Mouse (Mus musculus) stomach, embryonic 14.5 days (tissue): ENCODE measurements around the gene Nacc1. TPM values are rescaled to one million over a fixed set of nuclear protein-coding genes. Genes with fewer than 3 reads are reported as not detected.

Source experiments
- ATAC-seq: fragments of 200-750 bp; cut with Nextera tagmentation; 2 replicates; pipeline ENCODE4 v1.8.0; 2017; ENCODE audit warnings: low read depth, moderate TSS enrichment; ENCODE audit not compliant: insufficient number of reproducible peaks, insufficient read depth, low FRiP score
- H3K27ac ChIP-seq: fragments of 300-500 bp; sonication (generic); 2 replicates; pipeline ENCODE4 v1.5.1; 2014; ENCODE audit warnings: mild to moderate bottlenecking, low read length, moderate library complexity, mixed read lengths
- H3K27me3 ChIP-seq: fragments of 300-500 bp; sonication (generic); 2 replicates; pipeline ENCODE4 v1.6.1; 2014; ENCODE audit warnings: low read length, control low read depth, mixed read lengths; ENCODE audit not compliant: control insufficient read depth, insufficient read depth
- H3K36me3 ChIP-seq: fragments of 300-500 bp; sonication (generic); 2 replicates; pipeline ENCODE4 v1.6.1; 2014; ENCODE audit warnings: mild to moderate bottlenecking, control low read depth, low read length, moderate library complexity, mixed read lengths; ENCODE audit not compliant: control insufficient read depth, insufficient read depth
- H3K4me1 ChIP-seq: fragments of 300-500 bp; sonication (generic); 2 replicates; pipeline ENCODE4 v1.6.1; 2014; ENCODE audit warnings: low read length, control low read depth, mixed read lengths; ENCODE audit not compliant: control insufficient read depth, insufficient read depth
- H3K4me2 ChIP-seq: fragments of 300-500 bp; sonication (generic); replicated peaks from 2 replicates; pipeline ENCODE4 v1.6.1; 2014; ENCODE audit warnings: low read depth, low read length, control low read depth
- H3K4me3 ChIP-seq: fragments of 300-500 bp; sonication (generic); 2 replicates; pipeline ENCODE4 v1.5.1; 2014; ENCODE audit warnings: low read depth, low read length, control low read depth
- H3K9ac ChIP-seq: fragments of 300-500 bp; sonication (generic); replicated peaks from 2 replicates; pipeline ENCODE4 v1.6.1; 2014; ENCODE audit warnings: low read depth, mild to moderate bottlenecking, control low read depth, low read length, moderate library complexity, mixed read lengths
- H3K9me3 ChIP-seq: fragments of 300-500 bp; sonication (generic); 2 replicates; pipeline ENCODE4 v1.6.1; 2016; ENCODE audit warnings: low read depth, low read length, control low read depth; ENCODE audit not compliant: control insufficient read depth
- WGBS: fragments of 180-500 bp; shearing (Covaris S2); extraction: QIAGEN DNeasy Blood & Tissue Kit; methylation state at CpG from one replicate; pipeline ENCODE4 v1.1.7; 2014; 5-methylcytosine and 5-hydroxymethylcytosine counted together
- polyA plus RNA-seq: library from polyadenylated mRNA; unstranded; fragments of >200 nt; fragmentation: Nextera tagmentation; extraction: Ambion mirVana; gene quantifications from 2 replicates; pipeline ENCODE4 v1.2.1, GENCODE M21; 2014

Gene Nacc1
- polyA plus RNA-seq: 25.1 and 25.7 TPM in 2 replicates

- H3K9ac ChIP-seq: peak within 1 kb of the TSS; percentile 96
- peaks cover 31% of the 10 kb centered on the region for H3K4me1 ChIP-seq
- 0% methylated on average over 28 of the region's 37 CpGs for WGBS
These were observed at the start of gene Nacc1 for GRCm38 (mm10) chr8:84687705-84688100. Gene Nacc1, minus strand, starts transcription at chr8:84687862.

GRCm38 (mm10) chr8:84736521-84736920 is 48.9 kb upstream of the Nacc1 start:
- WGBS: 86% methylated on average over 4 of the region's 4 CpGs
- ATAC-seq: no peak
- Histone ChIP-seq H3K36me3 (no peaks in the 10 kb centered on the region; the same call in 1 of the 2 replicates), H3K9ac (no peak overlapping the region), H3K4me2 (no peak overlapping the region), H3K27me3 (no peaks in the 10 kb centered on the region), H3K4me1 (peaks cover 60% of the 10 kb centered on the region), H3K9me3 (no peaks in the 10 kb centered on the region), H3K27ac (no peak overlapping the region), H3K4me3 (no peak overlapping the region)

More at GRCm38 (mm10) chr8:84687705-84688100, at the start of gene Nacc1:
- peak within 1 kb of the TSS; percentile 88 for H3K4me2 ChIP-seq
- H3K36me3 ChIP-seq: peaks cover 18% of the 10 kb centered on the region
- peak within 1 kb of the TSS; percentile 99 for H3K4me3 ChIP-seq
- no peaks in the 10 kb centered on the region for H3K27me3 ChIP-seq
- H3K9me3 ChIP-seq: no peaks in the 10 kb centered on the region
- peak within 1 kb of the TSS; percentile 96 for H3K27ac ChIP-seq
- ATAC-seq: peak; percentile 78

DNA sequence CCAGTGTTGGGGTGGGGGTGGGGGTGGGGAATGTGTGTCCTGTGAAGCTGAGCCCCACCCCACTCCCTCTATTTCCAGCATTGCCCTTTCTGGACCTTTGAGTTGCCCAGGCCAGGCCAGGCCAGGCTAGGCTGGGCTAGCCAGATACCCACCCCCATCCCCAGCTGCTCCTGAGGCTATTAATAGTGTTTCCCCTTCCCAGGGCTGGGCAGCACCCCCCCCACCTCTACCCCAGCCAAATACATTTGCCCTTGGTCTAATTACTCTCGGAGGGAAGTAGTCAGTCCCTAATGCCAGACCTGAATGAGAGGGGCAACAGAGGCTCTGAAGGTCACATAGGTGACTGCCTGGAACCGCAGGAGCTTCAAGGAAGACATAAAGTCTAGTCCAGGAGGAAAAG is 47.9 kb upstream of the Nacc1 start:
- Histone ChIP-seq H3K36me3 (no peaks in the 10 kb centered on the region; the same call in 1 of the 2 replicates), H3K27ac (no peak overlapping the region), H3K4me2 (no peak overlapping the region), H3K9me3 (no peaks in the 10 kb centered on the region), H3K4me3 (no peak overlapping the region), H3K4me1 (peaks cover 60% of the 10 kb centered on the region), H3K27me3 (no peaks in the 10 kb centered on the region), H3K9ac (no peak overlapping the region)
- 57% methylated on average over 2 of the region's 2 CpGs for WGBS
- no peak for ATAC-seq

GRCm38 (mm10) chr8:84734680-84735079 is 47.0 kb upstream of the Nacc1 start:
- Histone ChIP-seq H3K4me2 (no peak overlapping the region), H3K9me3 (no peaks in the 10 kb centered on the region), H3K27me3 (no peaks in the 10 kb centered on the region), H3K4me3 (no peak overlapping the region), H3K27ac (no peak overlapping the region), H3K9ac (no peak overlapping the region), H3K36me3 (no peaks in the 10 kb centered on the region; the same call in 1 of the 2 replicates), H3K4me1 (peaks cover 60% of the 10 kb centered on the region)
- WGBS: 75% methylated on average over 2 of the region's 2 CpGs
- ATAC-seq: no peak

- H3K4me1 ChIP-seq: peaks cover 55% of the 10 kb centered on the region
- H3K27ac ChIP-seq: no peak overlapping the region
- no peaks in the 10 kb centered on the region for H3K9me3 ChIP-seq
- no peaks in the 10 kb centered on the region for H3K27me3 ChIP-seq
- H3K36me3 ChIP-seq: no peaks in the 10 kb centered on the region; the same call in 1 of the 2 replicates
- 89% methylated on average over 6 of the region's 6 CpGs for WGBS
- no peak for ATAC-seq
- H3K9ac ChIP-seq: no peak overlapping the region
- no peak overlapping the region for H3K4me2 ChIP-seq
- H3K4me3 ChIP-seq: no peak overlapping the region
These were observed 46.3 kb upstream of the Nacc1 start for GRCm38 (mm10) chr8:84733959-84734358.

- H3K9ac ChIP-seq: no peak overlapping the region
- H3K36me3 ChIP-seq: no peaks in the 10 kb centered on the region; the same call in 1 of the 2 replicates
- no peak for ATAC-seq
- no peak overlapping the region for H3K4me3 ChIP-seq
- peaks cover 46% of the 10 kb centered on the region for H3K4me1 ChIP-seq
- 36% methylated on average over 6 of the region's 6 CpGs for WGBS
- H3K9me3 ChIP-seq: no peaks in the 10 kb centered on the region
- peak overlapping the region; percentile 21; the same call in 1 of the 2 replicates for H3K27ac ChIP-seq
- no peak overlapping the region for H3K4me2 ChIP-seq
- no peaks in the 10 kb centered on the region for H3K27me3 ChIP-seq
These were observed 45.3 kb upstream of the Nacc1 start for GRCm38 (mm10) chr8:84732996-84733395.

DNA sequence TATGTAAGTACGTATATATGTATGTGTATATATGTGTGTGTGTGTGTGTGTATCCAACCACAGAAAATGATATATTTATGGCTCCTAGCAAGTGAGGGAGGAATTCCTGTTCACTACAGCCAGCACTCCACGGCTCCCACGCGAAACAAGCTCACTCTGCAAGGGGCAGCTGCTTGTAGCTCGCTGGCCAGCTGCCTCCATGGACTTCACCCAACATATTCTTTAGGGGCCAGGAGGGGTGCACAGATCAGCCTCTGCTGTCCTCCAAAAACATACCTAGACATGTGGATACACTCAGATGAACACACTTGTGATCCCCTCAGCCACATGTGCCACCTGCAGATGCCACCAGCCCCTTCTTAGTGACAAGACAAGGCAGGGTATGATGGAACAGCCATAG is 44.9 kb upstream of the Nacc1 start:
- Histone ChIP-seq H3K9ac (no peak overlapping the region), H3K4me2 (no peak overlapping the region)
- WGBS: 50% methylated on average over 5 of the region's 5 CpGs

DNA sequence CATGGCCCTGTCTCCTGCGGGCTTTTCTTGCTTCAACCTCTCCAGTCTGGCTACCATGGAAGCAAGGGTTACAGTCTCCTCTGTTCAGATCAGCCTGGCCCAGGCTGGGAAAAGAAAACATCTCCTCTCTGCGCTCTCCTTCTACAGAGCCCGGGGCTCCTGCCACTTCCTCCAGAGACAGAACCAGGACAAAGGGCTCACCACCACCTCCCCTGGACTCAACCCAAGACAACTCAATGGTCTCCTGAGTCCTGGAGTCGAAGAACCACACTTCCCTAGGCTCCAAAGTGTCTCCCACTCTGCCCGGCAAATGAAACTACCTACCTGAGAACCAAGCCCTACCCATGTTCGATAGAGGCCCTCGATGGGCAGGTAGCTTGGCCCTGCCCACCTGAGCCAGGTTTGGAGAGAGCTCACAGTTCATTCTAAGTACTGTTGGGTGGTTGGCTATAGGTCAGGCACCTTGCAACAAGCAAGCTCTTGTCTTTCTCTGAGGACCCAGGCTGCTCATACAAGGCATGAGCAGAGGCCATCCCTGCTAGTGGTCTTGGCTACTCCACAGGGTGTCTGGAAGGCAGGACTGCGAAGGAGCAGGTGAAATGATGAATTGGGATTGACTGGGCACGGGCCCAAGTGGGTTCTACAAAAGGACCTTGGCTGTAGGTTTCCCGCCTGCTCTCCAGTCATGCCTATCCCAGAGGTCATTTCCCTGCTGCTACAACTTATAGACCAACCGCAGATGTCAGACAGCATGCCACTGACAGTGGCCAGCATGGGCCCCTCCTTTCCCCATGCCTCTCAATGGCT is 43.9 kb upstream of the Nacc1 start:
- H3K27ac ChIP-seq: peak overlapping the region; percentile 81

More for the DNA sequence above, 44.9 kb upstream of the Nacc1 start:
- Histone ChIP-seq H3K4me1 (peaks cover 42% of the 10 kb centered on the region), H3K4me3 (no peak overlapping the region), H3K9me3 (no peaks in the 10 kb centered on the region), H3K27ac (no peak overlapping the region), H3K27me3 (no peaks in the 10 kb centered on the region), H3K36me3 (no peaks in the 10 kb centered on the region)
- no peak for ATAC-seq

More for the DNA sequence above, 43.9 kb upstream of the Nacc1 start:
- Histone ChIP-seq H3K4me3 (no peak overlapping the region), H3K27me3 (no peaks in the 10 kb centered on the region), H3K4me2 (no peak overlapping the region; the same call in 1 of the 2 replicates), H3K9me3 (no peaks in the 10 kb centered on the region), H3K9ac (no peak overlapping the region), H3K36me3 (peaks cover 7% of the 10 kb centered on the region; the same call in 1 of the 2 replicates), H3K4me1 (peaks cover 42% of the 10 kb centered on the region)
- 64% methylated on average over 11 of the region's 11 CpGs for WGBS
- no peak for ATAC-seq
